Mouse (Mus musculus): ENCODE measurements around the gene Sdcbp2. TPM values are rescaled to one million over a fixed set of nuclear protein-coding genes. Genes with fewer than 3 reads are reported as not detected.
"Not testable (repeated sequence)": the region's sequence is repeated elsewhere in the genome, so short reads cannot be mapped to it uniquely, and the experiment has no call there.

Gene Sdcbp2
- polyA plus RNA-seq, 1 experiment from 2014 or later, result 1.1 TPM

DNA sequence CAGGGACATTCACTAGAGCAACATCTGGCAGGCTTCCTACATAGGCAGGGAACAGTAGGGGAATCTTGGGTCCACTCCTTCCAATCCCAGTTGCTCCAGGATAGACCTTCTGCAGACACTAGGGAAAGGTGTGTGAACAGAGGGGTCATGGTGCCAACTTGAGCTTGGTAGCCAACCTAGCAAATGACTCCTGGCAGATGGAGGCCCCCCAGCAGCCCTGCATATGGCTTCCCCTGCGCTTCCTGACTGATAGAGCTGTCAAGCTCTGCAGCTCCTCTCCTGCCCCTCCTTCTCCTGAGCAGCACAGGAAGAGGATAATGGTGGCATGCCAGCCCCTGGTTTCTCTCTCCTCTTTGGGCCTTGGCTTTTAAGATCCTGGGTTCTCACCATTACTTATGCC lies 36.0 kb downstream of the Sdcbp2 start:
- 100% methylated on average over 1 of the region's 1 CpGs for WGBS
- Histone ChIP-seq H3K4me3 (no peak overlapping the region), H3K36me3 (no peaks in the 10 kb centered on the region), H3K9me3 (no peaks in the 10 kb centered on the region), H3K4me2 (no peak overlapping the region), H3K27me3 (no peaks in the 10 kb centered on the region), H3K27ac (no peak overlapping the region), H3K9ac (no peak overlapping the region), H3K4me1 (peaks cover 4% of the 10 kb centered on the region; the same call in 1 of the 2 replicates)
- ATAC-seq (ENCODE audit: borderline replicate concordance, extremely low read depth, low FRiP score, low TSS enrichment), result no peak

DNA sequence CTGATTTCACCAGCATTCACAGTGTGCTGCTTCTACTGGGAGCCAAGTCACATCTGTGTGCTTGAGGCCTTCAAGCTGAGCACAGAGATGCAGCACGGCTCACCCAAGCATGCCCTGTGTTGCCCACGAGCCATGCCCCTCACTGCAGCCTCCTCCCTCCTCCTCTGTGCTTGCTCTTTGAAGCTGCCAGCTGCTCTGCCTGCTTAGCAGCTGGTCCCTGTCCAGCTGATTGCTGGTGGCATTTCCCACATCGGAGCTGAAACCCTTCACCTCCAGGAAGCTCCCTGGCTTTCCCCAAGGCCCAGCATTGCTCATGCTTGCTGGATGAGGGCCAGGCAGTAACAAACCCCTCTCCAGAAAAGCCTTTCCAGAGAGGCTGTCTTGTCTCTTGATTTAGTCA lies 37.6 kb downstream of the Sdcbp2 start:
- no peak overlapping the region for H3K27ac ChIP-seq
- H3K4me1 ChIP-seq, result peaks cover 3% of the 10 kb centered on the region; the same call in 1 of the 2 replicates
- H3K4me2 ChIP-seq, result no peak overlapping the region
- no peak for ATAC-seq (ENCODE audit: borderline replicate concordance, extremely low read depth, low FRiP score, low TSS enrichment)
- H3K4me3 ChIP-seq, result no peak overlapping the region
- 15% methylated on average over 3 of the region's 3 CpGs for WGBS
- H3K27me3 ChIP-seq, result no peaks in the 10 kb centered on the region
- H3K9me3 ChIP-seq, result no peaks in the 10 kb centered on the region
- H3K9ac ChIP-seq, result no peak overlapping the region
- H3K36me3 ChIP-seq, result no peaks in the 10 kb centered on the region

GRCm38 (mm10) chr2:151615779-151616178 lies 43.4 kb downstream of the Sdcbp2 start:
- ATAC-seq (ENCODE audit: borderline replicate concordance, extremely low read depth, low FRiP score, low TSS enrichment); H3K27ac ChIP-seq; H3K4me2 ChIP-seq; H3K4me1 ChIP-seq; H3K9me3 ChIP-seq; H3K36me3 ChIP-seq; H3K4me3 ChIP-seq; H3K9ac ChIP-seq; H3K27me3 ChIP-seq: not testable (repeated sequence)
- 70% methylated on average over 8 of the region's 8 CpGs for WGBS

GRCm38 (mm10) chr2:151616551-151617329 lies 44.3 kb downstream of the Sdcbp2 start:
- Histone ChIP-seq H3K9ac (no peak overlapping the region), H3K4me2 (no peak overlapping the region), H3K4me3 (no peak overlapping the region), H3K4me1 (no peaks in the 10 kb centered on the region), H3K9me3 (no peaks in the 10 kb centered on the region), H3K36me3 (no peaks in the 10 kb centered on the region), H3K27ac (no peak overlapping the region), H3K27me3 (no peaks in the 10 kb centered on the region)
- ATAC-seq (ENCODE audit: borderline replicate concordance, extremely low read depth, low FRiP score, low TSS enrichment), result peak; percentile 49
- WGBS, result 64% methylated on average over 6 of the region's 6 CpGs

DNA sequence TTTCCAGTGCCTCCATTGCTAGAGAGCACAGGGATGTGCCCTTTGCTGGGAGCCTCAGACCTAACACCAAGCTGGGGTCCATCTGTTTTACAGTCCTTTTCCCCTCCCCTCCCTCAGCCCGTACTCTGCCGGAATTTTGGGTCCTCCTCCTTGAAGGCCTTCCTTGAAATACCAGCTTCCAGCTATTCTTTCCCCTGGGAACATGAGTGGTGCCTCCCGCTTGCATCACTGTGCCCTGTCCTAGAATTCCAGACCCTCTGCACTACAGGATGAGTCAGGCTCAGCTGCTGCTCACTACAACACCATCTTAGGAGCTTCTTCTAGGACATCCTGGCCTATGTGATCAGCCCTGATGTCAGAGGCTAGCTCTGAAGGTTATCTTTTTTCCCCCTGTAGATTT lies 51.4 kb downstream of the Sdcbp2 start:
- no peaks in the 10 kb centered on the region for H3K9me3 ChIP-seq
- no peak for ATAC-seq (ENCODE audit: borderline replicate concordance, extremely low read depth, low FRiP score, low TSS enrichment)
- H3K27me3 ChIP-seq, result no peaks in the 10 kb centered on the region
- H3K36me3 ChIP-seq, result no peaks in the 10 kb centered on the region
- no peak overlapping the region for H3K9ac ChIP-seq
- no peaks in the 10 kb centered on the region for H3K4me1 ChIP-seq
- H3K4me3 ChIP-seq, result no peak overlapping the region
- H3K27ac ChIP-seq, result no peak overlapping the region
- no peak overlapping the region for H3K4me2 ChIP-seq
- WGBS, result 57% methylated on average over 3 of the region's 3 CpGs

- Histone ChIP-seq H3K27ac (no peak overlapping the region), H3K4me3 (no peak overlapping the region), H3K9me3 (no peaks in the 10 kb centered on the region), H3K9ac (no peak overlapping the region), H3K4me2 (no peak overlapping the region), H3K27me3 (peaks cover 12% of the 10 kb centered on the region), H3K4me1 (no peaks in the 10 kb centered on the region), H3K36me3 (no peaks in the 10 kb centered on the region)
- ATAC-seq (ENCODE audit: borderline replicate concordance, extremely low read depth, low FRiP score, low TSS enrichment), result no peak
- WGBS, result 82% methylated on average over 7 of the region's 7 CpGs
These were observed 53.9 kb downstream of the Sdcbp2 start for GRCm38 (mm10) chr2:151626296-151626695.

GRCm38 (mm10) chr2:151628011-151628410 lies 55.6 kb downstream of the Sdcbp2 start:
- WGBS, result 68% methylated on average over 3 of the region's 3 CpGs
- Histone ChIP-seq H3K36me3 (no peaks in the 10 kb centered on the region), H3K4me1 (peaks cover 9% of the 10 kb centered on the region; the same call in 1 of the 2 replicates), H3K4me2 (no peak overlapping the region), H3K9me3 (no peaks in the 10 kb centered on the region), H3K27me3 (peaks cover 30% of the 10 kb centered on the region), H3K9ac (no peak overlapping the region), H3K27ac (no peak overlapping the region), H3K4me3 (no peak overlapping the region)
- ATAC-seq (ENCODE audit: borderline replicate concordance, extremely low read depth, low FRiP score, low TSS enrichment), result no peak

DNA sequence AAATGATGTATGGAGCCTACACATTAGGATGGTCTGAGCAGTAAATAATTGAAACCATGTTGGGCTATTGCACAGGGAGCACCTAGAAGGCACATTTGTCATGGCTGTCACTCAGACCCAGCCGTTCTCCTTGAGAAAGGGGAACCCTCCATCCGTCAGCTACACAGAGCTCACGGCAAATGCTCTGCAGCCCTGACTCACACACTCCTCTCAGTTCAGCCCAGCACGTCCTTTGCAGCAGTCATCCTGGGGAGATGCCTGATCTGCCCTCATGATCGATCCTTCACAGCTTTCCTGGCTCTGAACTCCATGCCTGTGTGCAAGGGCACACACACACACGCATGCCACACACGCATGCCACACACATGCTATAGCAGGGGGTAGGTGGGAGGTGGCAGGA lies 56.9 kb downstream of the Sdcbp2 start:
- 56% methylated on average over 7 of the region's 7 CpGs for WGBS
- Histone ChIP-seq H3K9ac (no peak overlapping the region), H3K27me3 (peaks cover 42% of the 10 kb centered on the region), H3K4me3 (no peak overlapping the region), H3K4me2 (no peak overlapping the region), H3K36me3 (no peaks in the 10 kb centered on the region), H3K9me3 (no peaks in the 10 kb centered on the region), H3K4me1 (peaks cover 9% of the 10 kb centered on the region; the same call in 1 of the 2 replicates), H3K27ac (no peak overlapping the region)
- ATAC-seq (ENCODE audit: borderline replicate concordance, extremely low read depth, low FRiP score, low TSS enrichment), result no peak

DNA sequence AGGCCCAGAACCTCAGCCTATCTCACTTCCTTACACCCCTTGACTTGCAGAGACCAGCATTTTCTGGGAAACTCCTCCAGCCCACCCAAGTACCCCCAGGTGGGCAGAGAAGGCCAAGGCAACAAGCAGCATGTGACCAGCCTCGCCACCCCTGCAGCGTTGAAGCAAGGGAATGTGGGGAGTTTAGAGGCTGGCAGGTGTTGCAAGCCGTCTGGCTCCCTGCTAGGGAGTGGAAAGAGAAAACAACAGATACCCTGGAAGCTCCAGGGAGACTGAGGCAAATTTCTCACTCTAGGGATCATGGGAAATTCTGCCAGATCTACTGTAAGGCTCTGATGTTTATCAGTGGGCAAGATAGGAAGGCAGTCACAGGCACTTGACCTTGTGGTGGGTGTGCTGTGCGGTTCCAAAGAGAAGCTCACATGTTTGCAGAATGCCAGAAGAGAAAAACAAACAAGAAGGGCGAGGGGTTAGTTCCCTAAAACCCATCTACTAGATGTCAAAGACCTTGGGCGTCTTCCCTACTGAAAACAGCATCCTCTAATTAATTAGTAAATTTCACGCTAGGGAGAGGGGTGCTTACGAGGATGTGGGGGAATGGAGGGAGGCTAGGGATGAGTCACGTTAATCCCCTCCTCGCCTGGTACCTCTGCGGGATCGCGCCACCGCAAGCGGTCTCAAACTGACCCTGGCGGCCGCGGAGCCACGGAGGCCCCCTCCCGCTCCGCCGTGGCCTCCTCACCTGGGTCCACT lies 59.2 kb downstream of the Sdcbp2 start:
- Histone ChIP-seq H3K27me3 (peaks cover 42% of the 10 kb centered on the region), H3K9ac (peak overlapping the region; percentile 42), H3K36me3 (no peaks in the 10 kb centered on the region), H3K4me2 (peak overlapping the region; percentile 98), H3K9me3 (no peaks in the 10 kb centered on the region), H3K4me1 (peaks cover 9% of the 10 kb centered on the region; the same call in 1 of the 2 replicates), H3K27ac (no peak overlapping the region), H3K4me3 (peak overlapping the region; percentile 55)
- peak; percentile 44; the same call in 1 of the 2 replicates for ATAC-seq (ENCODE audit: borderline replicate concordance, extremely low read depth, low FRiP score, low TSS enrichment)
- WGBS, result 4% methylated on average over 22 of the region's 22 CpGs

DNA sequence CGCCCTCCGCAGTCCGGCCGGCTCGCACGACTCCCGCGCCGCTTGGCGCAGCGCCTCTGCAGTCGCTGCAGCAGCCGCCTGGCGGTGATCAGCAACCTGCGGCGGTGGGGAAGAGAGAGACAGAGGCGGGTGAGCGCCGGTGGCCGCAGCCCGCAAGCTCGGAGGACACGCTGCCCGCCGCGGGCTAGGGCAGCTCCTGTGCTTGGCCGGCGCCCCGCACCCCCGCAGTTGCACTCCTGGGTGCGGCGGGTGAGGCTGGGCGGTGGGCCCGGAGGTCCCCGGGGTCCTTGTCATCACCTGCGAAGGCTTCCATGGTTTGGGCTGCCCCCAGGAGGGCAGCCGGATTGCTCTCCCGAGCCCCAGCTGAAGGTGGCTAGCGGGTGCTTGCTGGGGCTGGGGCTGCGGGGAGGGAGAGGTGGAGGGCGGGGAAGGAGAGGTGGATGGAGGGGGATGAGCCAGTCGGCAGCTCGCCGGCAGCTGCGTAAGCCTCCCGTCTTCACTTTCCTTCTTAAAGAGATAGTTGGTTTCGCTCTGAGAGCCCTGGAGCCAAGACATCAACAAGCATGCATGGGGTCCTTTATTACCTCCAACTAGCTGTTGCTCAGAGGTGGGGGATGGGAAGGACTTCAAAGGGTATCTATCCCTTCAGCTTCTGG lies 59.9 kb downstream of the Sdcbp2 start, which contains the start of gene Snph:
TSS of gene Snph (minus strand) at position 435 of the 656 bp plus-strand sequence.
- no peaks in the 10 kb centered on the region for H3K9me3 ChIP-seq
- peaks cover 9% of the 10 kb centered on the region; the same call in 1 of the 2 replicates for H3K4me1 ChIP-seq
- H3K4me3 ChIP-seq, result peak within 1 kb of the TSS; percentile 55
- H3K27me3 ChIP-seq, result peaks cover 42% of the 10 kb centered on the region
- H3K9ac ChIP-seq, result peak within 1 kb of the TSS; percentile 42
- WGBS, result 0% methylated on average over 42 of the region's 47 CpGs
- H3K27ac ChIP-seq, result no peak within 1 kb of the TSS
- H3K4me2 ChIP-seq, result peak within 1 kb of the TSS; percentile 98
- ATAC-seq (ENCODE audit: borderline replicate concordance, extremely low read depth, low FRiP score, low TSS enrichment), result peak; percentile 72
- no peaks in the 10 kb centered on the region for H3K36me3 ChIP-seq

DNA sequence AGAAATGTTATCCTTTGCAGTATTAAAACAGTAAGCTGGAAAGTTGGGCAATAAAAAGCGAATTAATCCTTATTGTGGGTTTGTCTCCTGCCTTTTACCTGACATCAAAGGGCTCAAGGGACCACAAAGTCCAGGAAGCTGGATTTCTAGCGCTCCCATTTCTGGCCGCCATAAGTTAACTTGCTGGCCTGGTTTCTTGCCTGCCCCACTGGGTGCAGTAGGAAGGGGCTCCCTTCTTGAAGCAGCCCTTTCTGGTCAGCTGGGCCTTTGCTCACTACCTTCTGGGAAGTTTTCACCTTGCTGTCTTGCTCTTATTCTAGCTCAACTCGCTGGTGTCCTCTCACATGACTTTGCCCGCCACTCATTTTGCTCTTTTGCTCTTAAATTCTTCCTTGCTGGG lies 60.6 kb downstream of the Sdcbp2 start:
- Histone ChIP-seq H3K9me3 (no peaks in the 10 kb centered on the region), H3K9ac (no peak overlapping the region), H3K4me1 (peaks cover 9% of the 10 kb centered on the region; the same call in 1 of the 2 replicates), H3K4me3 (no peak overlapping the region), H3K4me2 (no peak overlapping the region), H3K27me3 (peaks cover 42% of the 10 kb centered on the region), H3K36me3 (no peaks in the 10 kb centered on the region), H3K27ac (no peak overlapping the region)
- 54% methylated on average over 5 of the region's 5 CpGs for WGBS
- ATAC-seq (ENCODE audit: borderline replicate concordance, extremely low read depth, low FRiP score, low TSS enrichment), result no peak
